Mouse (Mus musculus): ENCODE data around the gene Ctbp1.
A peak's percentile ranks its signal among the peaks of the same experiment; 100 is the strongest.

The Ctbp1 gene

GRCm38 (mm10) chr5:33208533-33209245 lies 66.1 kb downstream of the Ctbp1 start:
- DNase-seq (ENCODE audit: low spot score in 2 of 2) = no peak

GRCm38 (mm10) chr5:33207136-33207535 lies 67.7 kb downstream of the Ctbp1 start:
- no peak for DNase-seq (ENCODE audit: low spot score in 2 of 2)

GRCm38 (mm10) chr5:33206328-33206727 lies 68.5 kb downstream of the Ctbp1 start:
- DNase-seq (ENCODE audit: low spot score in 2 of 2) = no peak

GRCm38 (mm10) chr5:33204284-33204683 lies 70.5 kb downstream of the Ctbp1 start:
- DNase-seq (ENCODE audit: low spot score in 2 of 2) = no peak

GRCm38 (mm10) chr5:33203691-33204242 lies 71.0 kb downstream of the Ctbp1 start:
- peak; percentile 76 to 87 for DNase-seq (ENCODE audit: low spot score in 2 of 2)

GRCm38 (mm10) chr5:33203171-33203565 lies 71.6 kb downstream of the Ctbp1 start:
- DNase-seq (ENCODE audit: low spot score in 2 of 2) = no peak

GRCm38 (mm10) chr5:33202516-33203170 lies 72.2 kb downstream of the Ctbp1 start:
- DNase-seq (ENCODE audit: low spot score in 2 of 2) = no peak

GRCm38 (mm10) chr5:33201697-33202096 lies 73.1 kb downstream of the Ctbp1 start:
- DNase-seq (ENCODE audit: low spot score in 2 of 2) = no peak

- DNase-seq (ENCODE audit: low spot score in 2 of 2) = no peak
Measured at GRCm38 (mm10) chr5:33200071-33200470, 74.7 kb downstream of the Ctbp1 start.
